Mouse (Mus musculus): ENCODE measurements around the gene Cpxm1. TPM values are rescaled to one million over a fixed set of nuclear protein-coding genes. Genes with fewer than 3 reads are reported as not detected.

The Cpxm1 gene
- polyA plus RNA-seq, 1 experiment, result not detected

DNA sequence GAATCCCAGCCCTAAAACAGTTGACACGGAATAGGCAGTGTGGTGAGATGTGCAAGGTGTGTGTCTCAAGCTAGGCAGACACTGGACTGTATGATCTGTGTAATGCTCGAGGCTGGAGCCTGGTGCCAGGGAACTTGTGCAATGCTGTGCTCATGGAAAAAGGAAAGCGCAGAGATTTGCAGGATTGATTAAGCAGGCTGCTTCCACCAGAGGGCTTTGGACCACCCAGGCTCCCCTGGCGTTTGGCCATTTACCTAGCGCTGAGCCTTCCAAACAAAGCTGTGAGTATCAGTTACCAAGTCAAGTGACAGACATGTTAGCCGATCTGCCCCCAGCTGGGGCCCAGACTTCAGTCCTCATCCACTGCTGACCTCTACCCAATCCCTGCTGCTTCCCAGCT lies 10.8 kb upstream of the Cpxm1 start:
- Histone ChIP-seq H3K9me3 (ENCODE audit: control insufficient read depth, low read length) (no peaks in the 10 kb centered on the region), H3K4me3 (replicated peaks) (no peak overlapping the region), H3K27me3 (ENCODE audit: control insufficient read depth) (no peaks in the 10 kb centered on the region), H3K4me1 (ENCODE audit: control insufficient read depth) (no peaks in the 10 kb centered on the region; the same call in 1 of the 2 replicates), H3K36me3 (ENCODE audit: control insufficient read depth) (no peaks in the 10 kb centered on the region)
- TF ChIP-seq GATA1 (IDR thresholded peaks at IDR 0.05; ENCODE audit: low read length) (no peak), TAL1 (IDR thresholded peaks at IDR 0.05; ENCODE audit: low read length) (no peak)

DNA sequence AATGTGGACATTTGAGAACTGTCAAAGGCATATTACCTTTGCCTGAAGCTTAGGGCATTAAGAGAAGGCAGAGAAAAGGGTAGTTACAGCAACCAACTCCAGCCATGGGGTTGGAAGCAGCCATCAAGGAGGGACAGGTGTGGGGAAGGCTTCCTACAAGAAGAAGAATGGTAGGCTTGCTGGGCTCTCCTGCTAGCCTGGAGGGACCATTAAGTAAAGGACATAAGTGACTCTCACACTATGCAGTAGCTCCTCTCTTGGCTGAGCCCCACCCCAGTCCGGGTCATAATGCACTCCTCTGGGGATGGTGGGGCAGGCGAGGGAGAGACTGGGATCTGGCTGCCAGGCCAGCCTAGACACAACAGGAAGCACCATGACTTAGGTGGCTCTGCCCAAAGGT lies 8.8 kb upstream of the Cpxm1 start, which contains the start of gene Tmem239:
TSS of gene Tmem239 (plus strand) at position 301 of the 400 bp plus-strand sequence.
- TF ChIP-seq TAL1 (IDR thresholded peaks at IDR 0.05; ENCODE audit: low read length) (no peak), GATA1 (IDR thresholded peaks at IDR 0.05; ENCODE audit: low read length) (no peak)
- H3K4me1 ChIP-seq (ENCODE audit: control insufficient read depth), result no peaks in the 10 kb centered on the region; the same call in 1 of the 2 replicates
- no peaks in the 10 kb centered on the region for H3K36me3 ChIP-seq (ENCODE audit: control insufficient read depth)
- no peaks in the 10 kb centered on the region for H3K9me3 ChIP-seq (ENCODE audit: control insufficient read depth, low read length)
- H3K4me3 ChIP-seq (replicated peaks), result no peak within 1 kb of the TSS
- peaks cover 4% of the 10 kb centered on the region; the same call in 1 of the 2 replicates for H3K27me3 ChIP-seq (ENCODE audit: control insufficient read depth)

DNA sequence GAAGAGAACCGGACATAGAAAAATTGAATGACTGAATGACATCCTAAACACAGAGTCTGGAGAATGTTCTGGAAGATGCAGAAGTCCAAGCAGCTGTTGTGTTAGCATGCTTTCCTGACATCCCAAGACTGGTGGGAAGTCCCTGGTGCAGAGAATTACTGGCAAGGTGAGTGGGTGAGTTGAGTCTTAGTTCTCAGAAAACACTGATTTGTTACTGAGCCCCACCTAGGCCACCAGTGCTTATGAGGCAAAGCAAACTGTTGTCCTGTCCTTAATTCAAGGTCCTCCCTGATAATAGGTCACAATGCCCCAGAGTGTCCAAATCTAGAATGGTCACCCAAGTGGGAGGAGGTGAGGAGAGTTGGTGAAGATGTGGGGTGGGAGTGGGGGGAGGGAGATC lies 7.6 kb upstream of the Cpxm1 start, which contains the start of the genes Gm28372 and 1700020A23Rik:
TSS of gene Gm28372 (plus strand) at position 301 of the 400 bp plus-strand sequence.
TSS of gene 1700020A23Rik (plus strand) at position 321 of the 400 bp plus-strand sequence.
- no peak for TF ChIP-seq GATA1 (IDR thresholded peaks at IDR 0.05; ENCODE audit: low read length)
- TF ChIP-seq TAL1 (IDR thresholded peaks at IDR 0.05; ENCODE audit: low read length), result no peak
- no peaks in the 10 kb centered on the region for H3K9me3 ChIP-seq (ENCODE audit: control insufficient read depth, low read length)
- H3K27me3 ChIP-seq (ENCODE audit: control insufficient read depth), result peaks cover 4% of the 10 kb centered on the region; the same call in 1 of the 2 replicates
- H3K4me1 ChIP-seq (ENCODE audit: control insufficient read depth), result no peaks in the 10 kb centered on the region
- H3K4me3 ChIP-seq (replicated peaks), result no peak within 1 kb of the TSS
- H3K36me3 ChIP-seq (ENCODE audit: control insufficient read depth), result no peaks in the 10 kb centered on the region

DNA sequence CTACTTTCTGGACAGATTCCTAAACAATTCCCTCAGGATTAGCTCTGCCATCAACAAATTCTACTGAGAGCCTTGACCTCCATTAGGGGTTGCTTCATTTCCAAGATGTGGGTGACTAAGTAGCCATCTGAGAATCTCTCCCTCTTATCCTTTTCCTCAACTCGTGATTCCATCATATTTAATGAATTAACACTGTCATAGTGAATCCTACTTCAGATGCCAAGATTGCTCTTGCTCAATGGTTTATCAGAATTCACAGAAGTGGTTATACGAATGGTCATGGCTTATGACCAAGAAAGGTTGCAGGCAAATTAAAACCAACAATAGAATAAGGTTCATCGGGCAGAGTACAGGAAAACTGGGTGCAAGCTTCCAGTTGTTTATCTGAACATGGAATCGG lies 4.5 kb upstream of the Cpxm1 start:
- TF ChIP-seq TAL1 (IDR thresholded peaks at IDR 0.05; ENCODE audit: low read length) (no peak), GATA1 (IDR thresholded peaks at IDR 0.05; ENCODE audit: low read length) (no peak)
- Histone ChIP-seq H3K9me3 (ENCODE audit: control insufficient read depth, low read length) (no peaks in the 10 kb centered on the region), H3K4me1 (ENCODE audit: control insufficient read depth) (peaks cover 2% of the 10 kb centered on the region; the same call in 1 of the 2 replicates), H3K27me3 (ENCODE audit: control insufficient read depth) (peaks cover 28% of the 10 kb centered on the region), H3K4me3 (replicated peaks) (no peak overlapping the region), H3K36me3 (ENCODE audit: control insufficient read depth) (no peaks in the 10 kb centered on the region)

DNA sequence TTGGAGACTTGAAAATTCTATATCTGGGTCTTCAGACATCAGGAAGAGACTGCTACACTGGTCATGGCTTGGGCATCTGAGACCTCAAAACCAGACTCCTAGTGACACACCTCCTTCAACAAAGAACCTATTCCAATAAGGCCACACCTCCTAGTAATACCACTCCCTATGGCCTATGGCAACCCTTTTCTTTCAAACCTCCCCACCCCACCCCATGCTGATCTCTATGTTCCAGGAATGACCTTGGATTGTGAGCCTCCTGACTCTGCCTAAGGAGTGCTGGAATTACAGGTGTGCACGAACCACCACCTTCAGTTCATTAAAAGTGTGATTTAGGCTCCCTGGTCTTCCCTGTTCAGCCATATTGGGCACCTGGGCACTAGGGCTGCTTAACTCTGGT lies 2.7 kb upstream of the Cpxm1 start:
- peaks cover 41% of the 10 kb centered on the region for H3K27me3 ChIP-seq (ENCODE audit: control insufficient read depth)
- H3K4me3 ChIP-seq (replicated peaks), result no peak overlapping the region
- peaks cover 2% of the 10 kb centered on the region; the same call in 1 of the 2 replicates for H3K4me1 ChIP-seq (ENCODE audit: control insufficient read depth)
- no peaks in the 10 kb centered on the region for H3K36me3 ChIP-seq (ENCODE audit: control insufficient read depth)
- no peak for TF ChIP-seq GATA1 (IDR thresholded peaks at IDR 0.05; ENCODE audit: low read length)
- TF ChIP-seq TAL1 (IDR thresholded peaks at IDR 0.05; ENCODE audit: low read length), result no peak
- H3K9me3 ChIP-seq (ENCODE audit: control insufficient read depth, low read length), result no peaks in the 10 kb centered on the region

DNA sequence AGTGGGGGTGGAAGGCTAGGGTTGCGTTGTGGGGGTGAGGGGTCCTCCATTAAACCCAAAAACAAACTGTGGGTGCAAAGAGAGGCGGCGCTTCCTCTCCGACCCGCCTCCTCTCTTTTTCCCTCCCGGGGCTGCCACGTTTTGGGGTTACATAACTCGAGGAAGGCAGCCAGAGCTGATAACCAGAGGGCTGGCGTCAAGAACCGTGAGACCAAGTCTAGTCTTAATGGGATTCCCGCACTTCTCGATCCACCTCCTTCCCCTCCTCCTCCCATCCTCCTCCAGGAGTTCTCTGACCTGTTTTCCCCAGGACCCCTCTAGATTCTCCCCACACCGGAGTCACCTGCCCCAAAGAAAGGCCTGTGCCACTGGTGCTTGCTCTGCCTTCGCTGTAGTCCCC lies 717 bp upstream of the Cpxm1 start:
- Histone ChIP-seq H3K4me1 (ENCODE audit: control insufficient read depth) (peaks cover 2% of the 10 kb centered on the region; the same call in 1 of the 2 replicates), H3K9me3 (ENCODE audit: control insufficient read depth, low read length) (no peaks in the 10 kb centered on the region), H3K4me3 (replicated peaks) (no peak overlapping the region), H3K36me3 (ENCODE audit: control insufficient read depth) (no peaks in the 10 kb centered on the region), H3K27me3 (ENCODE audit: control insufficient read depth) (peaks cover 41% of the 10 kb centered on the region)
- no peak for TF ChIP-seq GATA1 (IDR thresholded peaks at IDR 0.05; ENCODE audit: low read length)
- TF ChIP-seq TAL1 (IDR thresholded peaks at IDR 0.05; ENCODE audit: low read length), result no peak

DNA sequence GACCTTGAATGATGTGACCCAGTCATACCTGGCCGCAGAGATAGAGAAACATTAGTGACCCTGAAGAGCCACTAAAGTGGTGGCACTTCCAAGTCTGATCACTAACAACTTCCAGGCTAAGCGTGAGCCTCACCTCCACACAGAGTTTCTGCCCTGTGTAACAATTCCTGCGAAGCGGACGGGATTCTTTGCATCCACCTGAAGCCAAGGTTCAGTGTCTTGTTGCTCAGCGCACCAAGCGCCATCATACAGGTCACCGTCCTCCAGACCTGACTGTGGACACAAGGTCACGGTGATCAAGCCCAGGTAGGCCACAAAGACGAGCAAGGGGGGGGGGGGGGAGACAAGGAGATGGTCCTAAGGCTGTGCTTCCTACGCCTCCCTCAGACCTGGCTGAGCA lies 1.7 kb downstream of the Cpxm1 start:
- no peaks in the 10 kb centered on the region for H3K36me3 ChIP-seq (ENCODE audit: control insufficient read depth)
- peaks cover 37% of the 10 kb centered on the region for H3K27me3 ChIP-seq (ENCODE audit: control insufficient read depth)
- H3K4me3 ChIP-seq (replicated peaks), result no peak overlapping the region
- H3K4me1 ChIP-seq (ENCODE audit: control insufficient read depth), result peaks cover 2% of the 10 kb centered on the region; the same call in 1 of the 2 replicates
- no peaks in the 10 kb centered on the region for H3K9me3 ChIP-seq (ENCODE audit: control insufficient read depth, low read length)
- TF ChIP-seq TAL1 (IDR thresholded peaks at IDR 0.05; ENCODE audit: low read length) (no peak), GATA1 (IDR thresholded peaks at IDR 0.05; ENCODE audit: low read length) (no peak)

DNA sequence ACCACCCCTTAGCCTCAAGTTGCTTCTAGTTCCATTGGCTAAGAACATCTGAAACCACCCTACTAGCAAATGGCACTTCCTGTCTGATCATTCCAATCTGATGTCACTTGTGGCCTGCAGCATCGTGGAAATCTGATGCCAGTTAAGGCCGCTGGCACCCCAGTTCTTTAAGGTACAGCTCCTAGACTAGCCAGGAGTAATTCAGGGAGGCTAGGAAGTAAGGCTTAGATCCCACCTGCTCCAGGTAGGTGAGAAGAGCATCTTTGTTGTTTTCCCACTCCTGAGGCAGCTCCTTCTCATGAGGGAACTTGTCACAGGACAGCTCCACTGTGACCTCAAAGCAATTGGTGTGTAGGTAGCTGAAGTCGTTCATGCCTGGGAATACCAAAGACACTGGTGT lies 4.5 kb downstream of the Cpxm1 start:
- Histone ChIP-seq H3K36me3 (ENCODE audit: control insufficient read depth) (no peaks in the 10 kb centered on the region), H3K4me3 (replicated peaks) (no peak overlapping the region), H3K4me1 (ENCODE audit: control insufficient read depth) (peaks cover 2% of the 10 kb centered on the region; the same call in 1 of the 2 replicates), H3K9me3 (ENCODE audit: control insufficient read depth, low read length) (no peaks in the 10 kb centered on the region), H3K27me3 (ENCODE audit: control insufficient read depth) (peaks cover 22% of the 10 kb centered on the region)
- TF ChIP-seq TAL1 (IDR thresholded peaks at IDR 0.05; ENCODE audit: low read length), result no peak
- TF ChIP-seq GATA1 (IDR thresholded peaks at IDR 0.05; ENCODE audit: low read length), result no peak

DNA sequence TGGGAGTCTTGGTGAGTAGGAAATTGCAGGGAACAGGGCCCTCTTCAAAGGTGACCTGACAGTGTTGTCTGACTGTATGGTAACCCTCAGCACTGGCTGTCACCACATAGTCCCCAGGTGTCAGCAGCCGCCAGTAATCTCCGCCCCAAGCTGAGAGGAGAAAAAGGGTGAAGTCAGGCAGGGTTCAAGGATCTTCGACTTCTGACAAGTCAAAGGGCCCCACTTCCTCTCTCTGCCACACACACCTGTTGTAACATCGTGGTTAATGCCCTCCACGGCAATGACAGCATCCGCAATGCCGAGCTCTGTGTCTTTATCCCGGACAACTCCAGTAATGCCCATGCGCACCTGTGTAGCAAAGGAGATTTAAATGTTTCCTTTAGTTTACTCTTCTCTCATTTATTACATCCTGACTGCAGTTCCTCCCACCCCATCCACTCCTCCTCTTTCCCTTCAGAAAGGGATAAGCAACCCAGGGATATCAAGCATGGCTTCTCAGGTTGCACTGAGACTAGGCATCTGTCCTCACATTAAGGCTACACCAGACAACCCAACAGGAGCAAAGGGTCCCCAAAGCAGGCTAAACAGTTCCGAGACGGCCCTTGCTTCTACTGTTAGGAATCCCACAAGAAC lies 6.3 kb downstream of the Cpxm1 start:
- H3K27me3 ChIP-seq (ENCODE audit: control insufficient read depth), result peaks cover 7% of the 10 kb centered on the region
- H3K9me3 ChIP-seq (ENCODE audit: control insufficient read depth, low read length), result no peaks in the 10 kb centered on the region
- H3K36me3 ChIP-seq (ENCODE audit: control insufficient read depth), result no peaks in the 10 kb centered on the region
- H3K4me3 ChIP-seq (replicated peaks), result no peak overlapping the region
- TF ChIP-seq TAL1 (IDR thresholded peaks at IDR 0.05; ENCODE audit: low read length), result no peak
- TF ChIP-seq GATA1 (IDR thresholded peaks at IDR 0.05; ENCODE audit: low read length), result no peak
- no peaks in the 10 kb centered on the region for H3K4me1 ChIP-seq (ENCODE audit: control insufficient read depth)

Measured in erythroblast, embryonic 14.5 days (primary cell).